Mouse (Mus musculus) limb, embryonic 15.5 days (tissue): Measurements from ENCODE around the gene Pwwp2a. TPM values are rescaled to one million over a fixed set of nuclear protein-coding genes. Genes with fewer than 3 reads are reported as not detected.

ENCODE experiments used
- ATAC-seq: fragments of 200-750 bp; cut with Nextera tagmentation; 2 replicates; pipeline ENCODE4 v1.8.0; 2017; ENCODE audit warnings: low read depth, moderate TSS enrichment; ENCODE audit not compliant: insufficient number of reproducible peaks, low FRiP score, low TSS enrichment
- H3K27ac ChIP-seq: fragments of 300-500 bp; sonication (generic); 2 replicates; pipeline ENCODE4 v1.5.1; 2015; ENCODE audit warnings: moderate library complexity, mild to moderate bottlenecking, inconsistent platforms
- H3K27me3 ChIP-seq: fragments of 300-500 bp; sonication (generic); 2 replicates; pipeline ENCODE4 v1.6.1; 2015; ENCODE audit warnings: inconsistent platforms
- H3K36me3 ChIP-seq: fragments of 300-500 bp; sonication (generic); 2 replicates; pipeline ENCODE4 v1.6.1; 2015; ENCODE audit warnings: inconsistent platforms
- H3K4me1 ChIP-seq: fragments of 300-500 bp; sonication (generic); 2 replicates; pipeline ENCODE4 v1.6.1; 2015; ENCODE audit warnings: inconsistent platforms
- H3K4me2 ChIP-seq: fragments of 300-500 bp; sonication (generic); 2 replicates; pipeline ENCODE4 v1.6.1; 2015; ENCODE audit warnings: mild to moderate bottlenecking, inconsistent platforms
- H3K4me3 ChIP-seq: fragments of 300-500 bp; sonication (generic); 2 replicates; pipeline ENCODE4 v1.5.1; 2015; ENCODE audit warnings: mild to moderate bottlenecking, inconsistent platforms
- H3K9ac ChIP-seq: fragments of 300-500 bp; sonication (generic); 2 replicates; pipeline ENCODE4 v1.6.1; 2015; ENCODE audit warnings: inconsistent platforms
- H3K9me3 ChIP-seq: fragments of 300-500 bp; sonication (generic); 2 replicates; pipeline ENCODE4 v1.6.1; 2016; ENCODE audit warnings: inconsistent platforms
- whole genome bisulfite sequencing: fragments of 180-500 bp; shearing (Covaris S2); methylation state at CpG from one replicate; pipeline ENCODE4 v1.1.7; 2015; 5-methylcytosine and 5-hydroxymethylcytosine counted together
- polyA plus RNA-seq: library from polyadenylated mRNA; unstranded; fragments of >200 nt; fragmentation: Nextera tagmentation; extraction: Ambion mirVana; gene quantifications from 2 replicates; pipeline ENCODE4 v1.2.1, GENCODE M21; 2015

Pwwp2a gene
- polyA plus RNA-seq, 1 experiment from 2014 or later, result 22.7 TPM

- no peak overlapping the region for H3K4me3 ChIP-seq
- no peak for ATAC-seq
- H3K4me1 ChIP-seq, result 0 out of 2 replicates have a peak, but pooled peaks cover 2% of the 10 kb centered on the region
These were observed 14.6 kb upstream of the Pwwp2a start for GRCm38 (mm10) chr11:43667038-43667745.

GRCm38 (mm10) chr11:43682415-43683217, 818 bp downstream of the Pwwp2a start:
- H3K27me3 ChIP-seq, result no peaks in the 10 kb centered on the region
- no peak for ATAC-seq
- H3K4me2 ChIP-seq, result peak overlapping the region; percentile 76
- peaks cover 8% of the 10 kb centered on the region; the same call in 1 of the 2 replicates for H3K4me1 ChIP-seq
- H3K36me3 ChIP-seq, result peaks cover 9% of the 10 kb centered on the region; the same call in 1 of the 2 replicates
- H3K27ac ChIP-seq, result peak overlapping the region; percentile 95
- peak overlapping the region; percentile 97 for H3K9ac ChIP-seq
- H3K4me3 ChIP-seq, result peak overlapping the region; percentile 91
- under 1% methylated on average over 67 of the region's 72 CpGs for WGBS
- no peaks in the 10 kb centered on the region for H3K9me3 ChIP-seq

More at GRCm38 (mm10) chr11:43667038-43667745, 14.6 kb upstream of the Pwwp2a start:
- H3K36me3 ChIP-seq, result no peaks in the 10 kb centered on the region
- no peak overlapping the region for H3K27ac ChIP-seq
- WGBS, result 63% methylated on average over 19 of the region's 19 CpGs
- no peak overlapping the region for H3K4me2 ChIP-seq
- no peaks in the 10 kb centered on the region for H3K27me3 ChIP-seq
- H3K9me3 ChIP-seq, result no peaks in the 10 kb centered on the region
- no peak overlapping the region; the same call in 1 of the 2 replicates for H3K9ac ChIP-seq

DNA sequence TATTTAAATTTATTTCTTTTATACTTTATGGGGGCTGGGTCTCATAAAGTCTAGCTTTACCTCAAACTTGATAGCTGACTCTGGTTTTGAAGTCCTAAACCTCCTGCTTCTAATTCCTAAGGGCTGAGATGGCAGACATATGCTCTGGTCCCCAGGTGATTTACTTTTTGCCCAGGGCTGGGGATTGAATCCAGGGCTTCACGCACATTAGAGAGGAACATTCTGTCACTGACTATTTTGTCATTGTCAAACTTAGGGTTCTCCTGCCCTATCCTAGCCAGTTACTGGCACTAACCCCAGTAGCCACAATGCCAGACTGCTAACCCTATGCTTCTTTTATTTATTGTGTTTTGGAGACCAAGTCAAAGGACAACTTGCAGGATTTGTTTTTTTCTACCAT, 7.1 kb downstream of the Pwwp2a start:
- ATAC-seq, result no peak
- WGBS, result 91% methylated on average over 1 of the region's 1 CpGs

DNA sequence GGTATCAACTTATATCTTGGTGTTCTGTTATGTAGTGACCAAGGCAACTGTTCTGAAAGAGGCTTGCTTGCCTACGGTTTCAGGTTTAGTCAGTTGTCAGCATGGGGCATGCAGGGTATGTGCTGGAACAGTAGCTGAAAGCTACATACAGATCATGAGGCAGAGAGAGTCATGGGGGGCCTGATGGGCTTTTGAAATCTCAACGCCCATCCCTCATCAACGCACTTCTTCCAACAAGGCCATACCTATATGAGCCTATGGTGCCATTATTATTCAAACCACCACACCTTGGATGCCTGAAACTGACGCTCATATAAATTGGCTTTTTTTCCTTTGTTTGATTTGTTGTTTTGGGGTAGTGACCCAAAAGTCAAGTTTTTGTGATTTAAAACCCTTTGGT, 14.8 kb downstream of the Pwwp2a start:
- Histone ChIP-seq H3K36me3 (peaks cover 42% of the 10 kb centered on the region), H3K27me3 (no peaks in the 10 kb centered on the region), H3K27ac (no peak overlapping the region), H3K4me3 (no peak overlapping the region), H3K9me3 (no peaks in the 10 kb centered on the region), H3K9ac (no peak overlapping the region), H3K4me2 (no peak overlapping the region), H3K4me1 (no peaks in the 10 kb centered on the region)
- ATAC-seq, result no peak
- WGBS, result 89% methylated on average over 4 of the region's 4 CpGs

More for the DNA sequence above, 7.1 kb downstream of the Pwwp2a start:
- H3K27me3 ChIP-seq, result no peaks in the 10 kb centered on the region
- H3K9me3 ChIP-seq, result no peaks in the 10 kb centered on the region
- H3K4me1 ChIP-seq, result no peaks in the 10 kb centered on the region
- H3K4me2 ChIP-seq, result no peak overlapping the region
- H3K9ac ChIP-seq, result no peak overlapping the region
- peaks cover 48% of the 10 kb centered on the region for H3K36me3 ChIP-seq
- no peak overlapping the region for H3K4me3 ChIP-seq
- no peak overlapping the region for H3K27ac ChIP-seq

DNA sequence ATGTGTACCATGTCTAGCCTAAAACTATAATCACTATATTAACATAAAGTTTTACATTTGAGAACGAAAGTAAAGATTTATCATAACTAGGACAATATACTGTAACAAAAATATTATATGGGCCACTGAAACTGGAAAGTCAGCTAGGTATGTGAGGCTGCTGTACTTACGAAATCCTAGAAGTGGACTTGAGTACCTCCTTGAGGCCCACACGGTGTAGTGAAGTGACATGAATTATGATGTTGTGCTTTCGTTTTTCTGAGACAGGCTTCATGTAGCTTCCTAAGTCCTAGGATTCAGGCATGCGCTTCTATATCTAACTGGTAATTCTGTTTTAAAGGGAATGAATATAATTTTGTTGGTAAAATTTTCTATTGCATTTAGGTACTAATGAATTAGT, 16.8 kb downstream of the Pwwp2a start:
- Histone ChIP-seq H3K36me3 (peaks cover 31% of the 10 kb centered on the region), H3K9me3 (no peaks in the 10 kb centered on the region), H3K4me1 (no peaks in the 10 kb centered on the region), H3K27ac (no peak overlapping the region), H3K9ac (no peak overlapping the region), H3K4me2 (no peak overlapping the region), H3K27me3 (no peaks in the 10 kb centered on the region), H3K4me3 (no peak overlapping the region)
- no peak for ATAC-seq
- WGBS, result 68% methylated on average over 5 of the region's 5 CpGs

DNA sequence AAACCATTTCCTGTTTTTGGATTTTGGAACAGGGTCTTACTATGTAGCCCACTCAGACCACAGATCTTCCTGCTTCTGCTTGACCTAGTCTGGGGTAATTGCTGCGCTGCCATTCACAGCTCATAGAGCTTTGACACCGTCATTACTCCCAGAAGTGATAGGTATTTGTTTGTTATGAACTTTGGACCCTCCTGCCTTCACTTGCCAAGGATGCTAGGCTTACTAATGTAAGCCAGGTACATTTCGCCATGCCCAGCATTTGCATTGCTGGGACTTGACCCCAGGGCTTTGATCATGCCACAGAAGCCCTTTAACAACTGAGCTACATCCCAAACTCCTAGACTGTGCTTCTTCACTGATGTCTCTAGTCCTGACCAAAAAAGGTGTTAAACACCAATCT, 18.5 kb downstream of the Pwwp2a start:
- Histone ChIP-seq H3K27me3 (no peaks in the 10 kb centered on the region), H3K9ac (no peak overlapping the region), H3K4me3 (no peak overlapping the region), H3K27ac (no peak overlapping the region), H3K36me3 (peaks cover 33% of the 10 kb centered on the region), H3K4me2 (no peak overlapping the region), H3K4me1 (no peaks in the 10 kb centered on the region), H3K9me3 (no peaks in the 10 kb centered on the region)
- ATAC-seq, result no peak
- 97% methylated on average over 3 of the region's 3 CpGs for WGBS

DNA sequence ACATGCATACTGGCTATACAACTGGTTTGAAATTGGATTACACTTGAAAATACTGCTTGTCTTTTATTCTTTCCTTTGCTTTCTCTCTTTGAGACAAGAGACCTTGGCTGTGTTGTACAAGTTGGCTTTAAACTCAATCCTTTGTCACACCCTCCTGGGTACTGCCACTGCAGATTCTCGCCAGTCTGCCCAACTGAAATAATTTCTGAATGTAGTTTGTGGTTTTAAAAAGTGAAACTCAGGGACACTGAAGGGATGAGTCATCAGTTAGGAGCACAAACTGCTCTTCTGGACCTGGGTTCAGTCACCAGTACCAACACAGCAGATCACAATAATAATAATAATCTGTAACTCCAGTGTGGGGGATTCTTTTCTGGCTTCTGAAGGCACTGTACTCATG, 21.8 kb downstream of the Pwwp2a start:
- Histone ChIP-seq H3K27ac (no peak overlapping the region), H3K4me1 (no peaks in the 10 kb centered on the region), H3K4me3 (no peak overlapping the region), H3K27me3 (no peaks in the 10 kb centered on the region), H3K4me2 (no peak overlapping the region), H3K9me3 (no peaks in the 10 kb centered on the region), H3K36me3 (peaks cover 37% of the 10 kb centered on the region), H3K9ac (no peak overlapping the region)
- no peak for ATAC-seq
- WGBS, result 76% methylated on average over 1 of the region's 1 CpGs

DNA sequence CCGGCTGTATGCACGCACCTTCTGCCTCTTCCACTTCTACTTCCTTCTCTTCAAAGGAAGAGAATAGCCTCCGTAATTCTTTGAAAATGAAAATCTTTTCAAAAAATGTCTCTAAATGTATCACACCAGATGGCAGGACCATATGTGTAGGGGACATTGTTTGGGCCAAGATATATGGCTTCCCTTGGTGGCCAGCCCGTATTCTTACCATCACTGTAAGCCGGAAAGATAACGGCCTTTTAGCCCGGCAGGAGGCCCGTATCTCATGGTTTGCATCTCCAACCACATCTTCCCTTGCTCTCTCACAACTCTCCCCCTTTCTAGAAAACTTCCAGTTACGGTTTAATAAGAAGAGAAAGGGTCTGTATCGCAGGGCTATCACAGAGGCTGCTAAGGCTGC, 24.0 kb downstream of the Pwwp2a start:
- Histone ChIP-seq H3K27ac (no peak overlapping the region), H3K9me3 (no peaks in the 10 kb centered on the region), H3K27me3 (no peaks in the 10 kb centered on the region), H3K4me3 (no peak overlapping the region), H3K9ac (no peak overlapping the region), H3K36me3 (peaks cover 36% of the 10 kb centered on the region), H3K4me1 (no peaks in the 10 kb centered on the region), H3K4me2 (no peak overlapping the region)
- WGBS, result 90% methylated on average over 10 of the region's 10 CpGs
- no peak for ATAC-seq

DNA sequence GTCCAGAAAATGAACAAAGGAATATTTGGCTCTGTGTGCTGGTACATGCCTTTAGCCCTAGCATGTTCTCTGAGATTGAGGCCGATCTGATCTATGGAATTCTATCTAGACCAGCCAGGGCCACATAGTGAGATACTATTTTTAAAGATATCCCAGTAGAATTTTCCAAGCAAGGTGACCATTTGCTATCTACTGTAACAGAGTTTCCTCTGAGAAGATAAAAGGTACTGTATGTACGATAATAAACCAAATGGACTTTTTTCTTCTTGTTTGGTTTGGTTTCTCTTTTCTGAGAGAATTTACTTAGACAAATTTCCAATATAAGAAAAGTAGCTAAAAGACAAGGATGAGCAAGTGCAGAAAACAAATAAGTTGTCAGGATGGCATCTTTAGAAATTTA, 26.6 kb downstream of the Pwwp2a start:
- no peak overlapping the region for H3K4me3 ChIP-seq
- no peak for ATAC-seq
- H3K36me3 ChIP-seq, result peaks cover 31% of the 10 kb centered on the region
- no peaks in the 10 kb centered on the region for H3K4me1 ChIP-seq
- no peaks in the 10 kb centered on the region for H3K9me3 ChIP-seq
- H3K27ac ChIP-seq, result no peak overlapping the region
- no peak overlapping the region for H3K4me2 ChIP-seq
- 95% methylated on average over 2 of the region's 2 CpGs for WGBS
- H3K9ac ChIP-seq, result no peak overlapping the region
- H3K27me3 ChIP-seq, result no peaks in the 10 kb centered on the region

DNA sequence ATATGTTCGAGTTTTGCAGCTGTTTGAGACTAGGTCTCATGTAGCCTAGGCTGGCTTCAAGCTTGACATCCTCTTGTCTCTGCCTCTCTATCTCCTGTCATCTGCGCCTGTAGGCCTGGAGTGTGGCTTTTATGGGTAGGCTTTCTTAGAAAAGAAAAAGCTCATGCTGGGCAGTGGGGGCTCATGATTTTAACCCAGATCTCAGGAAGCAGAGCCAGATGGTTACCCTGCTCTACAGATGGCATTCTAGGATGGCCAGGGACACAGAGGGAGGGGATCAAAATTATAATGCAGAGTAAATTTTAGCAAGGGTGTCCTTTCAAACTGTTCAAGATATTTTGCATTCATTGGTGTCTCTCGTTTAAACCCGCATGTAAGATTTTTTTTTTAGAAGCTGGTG, 30.4 kb downstream of the Pwwp2a start:
- H3K36me3 ChIP-seq, result peaks cover 16% of the 10 kb centered on the region
- H3K9ac ChIP-seq, result no peak overlapping the region
- H3K4me1 ChIP-seq, result no peaks in the 10 kb centered on the region
- H3K27ac ChIP-seq, result no peak overlapping the region
- no peaks in the 10 kb centered on the region for H3K27me3 ChIP-seq
- WGBS, result 93% methylated on average over 4 of the region's 4 CpGs
- no peak overlapping the region for H3K4me3 ChIP-seq
- ATAC-seq, result no peak
- no peak overlapping the region for H3K4me2 ChIP-seq
- no peaks in the 10 kb centered on the region for H3K9me3 ChIP-seq

DNA sequence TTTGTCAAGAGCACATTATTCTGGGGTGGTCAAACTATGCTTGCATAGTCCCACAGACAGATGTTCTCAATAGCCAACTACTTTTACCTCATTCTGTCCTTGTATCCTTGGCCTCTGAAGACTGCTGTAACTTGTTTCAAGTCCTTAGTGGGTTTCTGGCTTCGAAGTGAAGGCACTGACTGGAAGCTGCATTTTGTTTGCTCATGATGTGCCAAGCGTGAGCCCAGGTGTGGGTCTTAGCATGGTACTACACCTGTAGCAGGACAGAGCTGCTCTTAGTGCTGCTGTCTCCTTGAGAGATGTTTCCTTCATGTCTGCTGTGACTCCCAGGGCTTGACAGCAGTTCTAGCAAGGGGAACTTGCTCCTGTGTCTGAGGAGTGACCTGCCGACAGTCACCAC, 41.6 kb downstream of the Pwwp2a start:
- Histone ChIP-seq H3K9ac (no peak overlapping the region), H3K27me3 (no peaks in the 10 kb centered on the region), H3K4me1 (no peaks in the 10 kb centered on the region), H3K4me3 (no peak overlapping the region), H3K4me2 (no peak overlapping the region), H3K9me3 (no peaks in the 10 kb centered on the region), H3K27ac (no peak overlapping the region), H3K36me3 (peaks cover 26% of the 10 kb centered on the region)
- WGBS, result 90% methylated on average over 3 of the region's 3 CpGs
- ATAC-seq, result no peak

GRCm38 (mm10) chr11:43727796-43728195, 46.0 kb downstream of the Pwwp2a start:
- Histone ChIP-seq H3K36me3 (peaks cover 40% of the 10 kb centered on the region), H3K4me3 (no peak overlapping the region), H3K27ac (no peak overlapping the region), H3K4me1 (no peaks in the 10 kb centered on the region), H3K9ac (no peak overlapping the region), H3K9me3 (no peaks in the 10 kb centered on the region), H3K4me2 (no peak overlapping the region), H3K27me3 (no peaks in the 10 kb centered on the region)
- ATAC-seq, result no peak
- WGBS, result 77% methylated on average over 7 of the region's 7 CpGs
